Mouse (Mus musculus) embryonic facial prominence, embryonic 11.5 days (tissue): ENCODE measurements at regions not wholly inside any gene's neighbourhood (a gene's known extent, or its start where the extent isn't known, plus 50 kb on each side); places are given as distances from the start of the nearest gene placed in this dataset.

ENCODE experiments used
- ATAC-seq: fragments of 200-750 bp; cut with Nextera tagmentation; replicated peaks from 2 replicates; pipeline ENCODE4 v1.8.0; 2017; ENCODE audit warnings: low read depth; ENCODE audit not compliant: insufficient number of reproducible peaks, low FRiP score, low TSS enrichment
- DNase-seq: peaks from one replicate; pipeline ENCODE4 v3.0.0-alpha.2; 2015; ENCODE audit warnings: low spot score
- H3K27ac ChIP-seq: fragments of 300-500 bp; sonication (generic); replicated peaks from 2 replicates; pipeline ENCODE4 v1.5.1; 2014; ENCODE audit warnings: mild to moderate bottlenecking, low read depth, low read length, control low read depth
- H3K27me3 ChIP-seq: fragments of 300-500 bp; sonication (generic); 2 replicates; pipeline ENCODE4 v1.6.1; 2014; ENCODE audit warnings: mild to moderate bottlenecking, low read length, moderate library complexity, mixed read lengths; ENCODE audit not compliant: control insufficient read depth, insufficient read depth
- H3K36me3 ChIP-seq: fragments of 300-500 bp; sonication (generic); replicated peaks from 2 replicates; pipeline ENCODE4 v1.6.1; 2014; ENCODE audit warnings: low read depth, mild to moderate bottlenecking, low read length, moderate library complexity, mixed read lengths; ENCODE audit not compliant: control insufficient read depth, insufficient read depth
- H3K4me1 ChIP-seq: fragments of 300-500 bp; sonication (generic); 2 replicates; pipeline ENCODE4 v1.6.1; 2014; ENCODE audit warnings: low read length, mixed read lengths; ENCODE audit not compliant: control insufficient read depth, insufficient read depth
- H3K4me2 ChIP-seq: fragments of 300-500 bp; sonication (generic); 2 replicates; pipeline ENCODE4 v1.6.1; 2014; ENCODE audit warnings: low read depth, mild to moderate bottlenecking, control low read depth, low read length, moderate library complexity
- H3K4me3 ChIP-seq: fragments of 300-500 bp; sonication (generic); 2 replicates; pipeline ENCODE4 v1.5.1; 2014; ENCODE audit warnings: low read depth, low read length, control low read depth
- H3K9ac ChIP-seq: fragments of 300-500 bp; sonication (generic); replicated peaks from 2 replicates; pipeline ENCODE4 v1.6.1; 2014; ENCODE audit warnings: mild to moderate bottlenecking, control low read depth, low read length
- H3K9me3 ChIP-seq: fragments of 300-500 bp; sonication (generic); replicated peaks from 2 replicates; pipeline ENCODE4 v1.6.1; 2016; ENCODE audit warnings: mild to moderate bottlenecking, low read length, inconsistent platforms, mixed read lengths; ENCODE audit not compliant: control insufficient read depth
- WGBS: fragments of 180-500 bp; shearing (Covaris S2); extraction: QIAGEN DNeasy Blood & Tissue Kit; methylation state at CpG from one replicate; pipeline ENCODE4 v1.1.7; 2014; 5-methylcytosine and 5-hydroxymethylcytosine counted together

GRCm38 (mm10) chr12:107082541-107082940 is 405.9 kb upstream of the 3110018I06Rik start:
- Histone ChIP-seq H3K4me2 (no peak overlapping the region), H3K9me3 (no peaks in the 10 kb centered on the region), H3K9ac (no peak overlapping the region), H3K36me3 (no peaks in the 10 kb centered on the region), H3K27me3 (no peaks in the 10 kb centered on the region), H3K4me3 (no peak overlapping the region), H3K4me1 (0 out of 2 replicates have a peak, but pooled peaks cover 3% of the 10 kb centered on the region), H3K27ac (no peak overlapping the region)
- no peak for DNase-seq
- no peak for ATAC-seq
- WGBS: 79% methylated on average over 10 of the region's 10 CpGs

DNA sequence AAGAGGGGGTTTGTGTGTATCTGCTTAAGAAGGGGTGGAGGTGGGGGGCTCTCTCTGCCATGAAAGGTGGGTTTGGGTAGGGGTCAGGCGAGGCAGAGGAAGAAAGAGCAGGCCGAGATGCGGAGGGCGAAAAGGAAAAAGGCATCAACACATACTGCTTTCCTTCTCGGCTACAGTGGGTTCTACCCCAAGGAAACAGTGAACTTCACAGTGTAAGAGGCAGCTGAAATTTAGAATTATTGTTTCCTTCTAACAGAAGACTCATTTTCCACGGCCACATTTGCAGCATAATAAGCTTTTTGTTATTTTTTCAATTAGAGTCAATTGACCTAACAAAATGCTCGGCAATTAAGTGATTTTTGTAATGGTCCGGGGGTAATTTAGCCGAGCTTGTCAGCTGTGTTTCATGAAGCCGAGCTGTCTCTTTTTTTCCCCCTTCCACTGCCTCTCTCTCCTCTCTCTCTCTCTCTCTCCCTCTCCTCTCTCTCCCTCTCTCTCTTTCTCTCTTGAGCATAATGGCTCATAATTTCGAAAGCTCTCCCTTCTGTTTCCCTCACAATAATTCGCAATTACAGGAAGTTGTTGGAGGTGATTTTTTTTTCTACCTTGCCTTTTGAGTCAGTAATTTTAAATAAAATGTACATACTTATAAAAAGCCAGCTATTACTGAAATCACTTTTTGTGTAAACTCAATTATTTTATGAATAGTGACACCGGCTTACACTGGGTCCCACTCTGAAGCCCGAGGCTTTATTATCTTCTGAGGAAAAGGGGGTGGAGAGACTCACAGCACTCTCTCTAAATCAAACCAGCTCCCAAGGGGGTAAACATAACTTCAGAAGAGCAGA is 403.1 kb upstream of the 3110018I06Rik start:
- 25% methylated on average over 14 of the region's 14 CpGs for WGBS
- Histone ChIP-seq H3K9me3 (no peaks in the 10 kb centered on the region), H3K27me3 (no peaks in the 10 kb centered on the region), H3K36me3 (no peaks in the 10 kb centered on the region), H3K4me1 (0 out of 2 replicates have a peak, but pooled peaks cover 3% of the 10 kb centered on the region), H3K4me2 (no peak overlapping the region), H3K9ac (peak overlapping the region; percentile 25), H3K27ac (peak overlapping the region; percentile 31; the same call in 1 of the 2 replicates), H3K4me3 (no peak overlapping the region)
- ATAC-seq: 0 out of 2 replicates have a peak, but pooled peaks have one; percentile 21
- peak; percentile 71 for DNase-seq

GRCm38 (mm10) chr12:107085906-107086655 is 402.4 kb upstream of the 3110018I06Rik start:
- ATAC-seq: peak; percentile 55; the same call in 1 of the 2 replicates
- Histone ChIP-seq H3K4me3 (no peak overlapping the region), H3K27ac (no peak overlapping the region), H3K27me3 (no peaks in the 10 kb centered on the region), H3K4me1 (0 out of 2 replicates have a peak, but pooled peaks cover 3% of the 10 kb centered on the region), H3K4me2 (no peak overlapping the region), H3K9ac (no peak overlapping the region), H3K9me3 (no peaks in the 10 kb centered on the region), H3K36me3 (no peaks in the 10 kb centered on the region)
- peak; percentile 81 for DNase-seq
- 34% methylated on average over 16 of the region's 16 CpGs for WGBS

DNA sequence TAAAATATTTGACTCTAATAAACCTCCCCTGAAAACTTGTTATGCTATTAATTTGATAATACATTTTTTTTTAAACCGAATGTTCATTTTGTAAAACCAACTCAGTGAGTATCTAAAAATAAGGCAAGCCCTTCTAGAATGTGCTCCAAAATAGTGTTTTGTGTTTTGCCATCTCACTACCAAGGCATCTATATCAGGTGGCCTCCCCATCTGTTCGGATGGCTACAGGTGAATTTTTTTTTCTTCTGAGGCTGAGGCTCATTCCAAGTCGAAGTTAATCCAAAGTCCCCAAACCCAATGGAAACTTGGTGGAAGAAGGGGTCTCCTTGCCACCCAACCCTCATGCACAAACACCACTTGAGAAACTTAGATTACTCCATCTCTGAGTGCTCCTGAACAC is 396.3 kb upstream of the 3110018I06Rik start:
- no peak overlapping the region for H3K27ac ChIP-seq
- H3K36me3 ChIP-seq: no peaks in the 10 kb centered on the region
- H3K27me3 ChIP-seq: no peaks in the 10 kb centered on the region
- 87% methylated on average over 3 of the region's 3 CpGs for WGBS
- H3K4me2 ChIP-seq: no peak overlapping the region
- no peak overlapping the region for H3K4me3 ChIP-seq
- ATAC-seq (no peak), DNase-seq (no peak)
- H3K4me1 ChIP-seq: no peaks in the 10 kb centered on the region
- no peak overlapping the region for H3K9ac ChIP-seq
- no peaks in the 10 kb centered on the region for H3K9me3 ChIP-seq

- 84% methylated on average over 13 of the region's 13 CpGs for WGBS
- H3K4me3 ChIP-seq: no peak overlapping the region
- H3K27me3 ChIP-seq: no peaks in the 10 kb centered on the region
- H3K9me3 ChIP-seq: no peaks in the 10 kb centered on the region
- H3K9ac ChIP-seq: no peak overlapping the region
- H3K36me3 ChIP-seq: no peaks in the 10 kb centered on the region
- DNase-seq (no peak), ATAC-seq (no peak)
- no peak overlapping the region for H3K27ac ChIP-seq
- H3K4me1 ChIP-seq: no peaks in the 10 kb centered on the region
- H3K4me2 ChIP-seq: no peak overlapping the region
Observed at GRCm38 (mm10) chr12:107093326-107093725, 395.1 kb upstream of the 3110018I06Rik start.

DNA sequence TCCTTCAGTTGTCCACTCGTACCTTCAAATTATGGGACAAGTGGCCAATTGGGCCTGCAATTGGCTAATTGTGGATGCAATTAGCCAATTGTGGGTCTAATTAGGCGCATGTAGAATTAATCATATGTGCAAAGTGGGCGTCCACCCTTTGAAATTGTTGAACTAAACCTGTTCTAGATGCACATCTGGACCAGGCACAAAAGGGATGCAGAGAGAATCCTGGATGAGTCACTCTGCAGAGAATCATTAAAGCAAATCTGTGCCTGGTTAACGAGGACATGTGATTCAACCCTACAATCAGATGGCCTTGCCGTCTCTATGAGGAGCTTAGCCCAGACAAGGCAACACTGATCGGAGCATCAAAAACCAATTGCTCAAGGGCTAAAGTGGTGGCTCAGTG is 393.0 kb upstream of the 3110018I06Rik start:
- DNase-seq (peak; percentile 14), ATAC-seq (no peak)
- 63% methylated on average over 6 of the region's 6 CpGs for WGBS
- Histone ChIP-seq H3K36me3 (no peaks in the 10 kb centered on the region), H3K9me3 (no peaks in the 10 kb centered on the region), H3K4me2 (no peak overlapping the region), H3K4me3 (no peak overlapping the region), H3K4me1 (no peaks in the 10 kb centered on the region), H3K27ac (no peak overlapping the region), H3K9ac (no peak overlapping the region), H3K27me3 (no peaks in the 10 kb centered on the region)

DNA sequence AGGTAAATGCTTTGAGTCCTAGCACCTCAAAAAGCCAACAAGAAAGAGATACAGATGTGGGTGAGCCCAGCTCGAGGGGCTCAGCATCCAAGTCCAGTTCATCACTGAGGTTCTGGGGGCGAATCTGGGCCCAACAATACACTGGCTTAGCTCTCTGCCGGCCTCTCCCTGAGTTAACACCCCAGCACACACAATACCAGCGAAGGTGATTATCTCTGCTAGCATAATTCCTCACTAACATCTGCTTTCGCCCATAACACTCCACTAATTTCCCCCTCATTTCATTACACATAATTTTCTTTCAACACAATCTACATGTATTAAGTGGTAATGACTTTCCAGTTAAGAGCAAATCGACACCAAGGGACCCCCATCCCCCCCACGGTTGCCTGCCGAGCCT is 383.9 kb upstream of the 3110018I06Rik start:
- Histone ChIP-seq H3K27me3 (no peaks in the 10 kb centered on the region), H3K4me1 (no peaks in the 10 kb centered on the region), H3K9me3 (no peaks in the 10 kb centered on the region), H3K36me3 (no peaks in the 10 kb centered on the region), H3K4me3 (no peak overlapping the region), H3K27ac (no peak overlapping the region), H3K4me2 (no peak overlapping the region), H3K9ac (no peak overlapping the region)
- DNase-seq (no peak), ATAC-seq (no peak)
- WGBS: 50% methylated on average over 8 of the region's 8 CpGs

- no peak overlapping the region for H3K4me3 ChIP-seq
- no peak overlapping the region for H3K27ac ChIP-seq
- no peaks in the 10 kb centered on the region for H3K27me3 ChIP-seq
- H3K9me3 ChIP-seq: no peaks in the 10 kb centered on the region
- no peak overlapping the region for H3K4me2 ChIP-seq
- ATAC-seq (no peak), DNase-seq (no peak)
- no peaks in the 10 kb centered on the region for H3K4me1 ChIP-seq
- H3K9ac ChIP-seq: no peak overlapping the region
- H3K36me3 ChIP-seq: no peaks in the 10 kb centered on the region
- WGBS: 64% methylated on average over 11 of the region's 11 CpGs
Observed at GRCm38 (mm10) chr12:107105017-107105416, 383.4 kb upstream of the 3110018I06Rik start.
